Mouse (Mus musculus): ENCODE data around the gene Trabd2b.

DNA sequence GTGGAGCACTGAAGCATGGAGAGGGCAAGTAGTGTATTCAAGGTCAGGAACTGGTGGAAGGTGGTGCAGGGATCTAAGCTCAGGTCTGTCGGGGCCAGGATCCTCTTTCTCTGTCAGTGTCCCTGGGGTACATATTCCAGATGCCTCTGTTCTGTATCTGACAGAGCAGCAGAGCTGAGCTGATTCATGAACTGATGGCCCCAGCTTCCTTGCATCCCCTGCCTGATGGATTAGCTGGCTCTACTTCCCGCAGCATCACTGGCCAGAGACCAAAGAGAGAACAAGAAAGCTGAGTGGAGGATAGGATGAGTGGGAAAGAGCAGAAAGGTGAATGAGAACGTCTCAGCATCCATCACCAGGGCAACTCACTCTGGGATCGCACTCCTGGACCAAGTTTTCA lies 41.5 kb upstream of the Trabd2b start:
- TF ChIP-seq EP300 (IDR thresholded peaks at IDR 0.05) (no peak), CTCF (IDR thresholded peaks at IDR 0.05) (no peak)

Measured in lung, postnatal 0 days (tissue).